Mouse (Mus musculus) right cerebral cortex, postnatal 10 days (tissue): ENCODE measurements around the gene Rbmxl2.
A peak's percentile ranks its signal among the peaks of the same experiment; 100 is the strongest.

Experiments
- DNase-seq, 2 experiments: peaks; one replicate each; pipeline ENCODE4 v3.0.0; 2021; ENCODE audit warnings: low spot score in 2 of 2

Gene Rbmxl2

GRCm38 (mm10) chr7:107209204-107209860, at the start of gene Rbmxl2:
Gene Rbmxl2, plus strand, starts transcription at chr7:107209445.
- no peak for DNase-seq

- DNase-seq = no peak
Observed at GRCm38 (mm10) chr7:107166690-107167089, 42.6 kb upstream of the Rbmxl2 start, which contains the start of gene Nlrp14. Gene Nlrp14, plus strand, starts transcription at chr7:107166990.

- DNase-seq = no peak
Observed at GRCm38 (mm10) chr7:107180406-107180805, 28.8 kb upstream of the Rbmxl2 start.

- DNase-seq = no peak
Observed at GRCm38 (mm10) chr7:107201817-107202216, 7.4 kb upstream of the Rbmxl2 start.

- DNase-seq = no peak
Observed at GRCm38 (mm10) chr7:107207843-107208242, 1.4 kb upstream of the Rbmxl2 start.

GRCm38 (mm10) chr7:107210126-107210576, 906 bp downstream of the Rbmxl2 start:
- DNase-seq = peak in 1 of 2 experiments; percentile 21

GRCm38 (mm10) chr7:107215723-107216122, 6.5 kb downstream of the Rbmxl2 start:
- DNase-seq = no peak

- DNase-seq = no peak
Observed at GRCm38 (mm10) chr7:107216845-107217244, 7.6 kb downstream of the Rbmxl2 start.

GRCm38 (mm10) chr7:107236854-107237253, 27.6 kb downstream of the Rbmxl2 start:
- DNase-seq = no peak

- no peak for DNase-seq
Observed at GRCm38 (mm10) chr7:107237498-107237897, 28.3 kb downstream of the Rbmxl2 start.

- DNase-seq = no peak
Observed at GRCm38 (mm10) chr7:107241371-107241883, 32.2 kb downstream of the Rbmxl2 start.

- DNase-seq = no peak
Observed at GRCm38 (mm10) chr7:107250211-107250985, 41.2 kb downstream of the Rbmxl2 start.

GRCm38 (mm10) chr7:107253355-107253754, 44.1 kb downstream of the Rbmxl2 start:
- peak in 1 of 2 experiments; percentile 22 for DNase-seq

- DNase-seq = no peak
Observed at GRCm38 (mm10) chr7:107259936-107260335, 50.7 kb downstream of the Rbmxl2 start.
